Mouse (Mus musculus) stomach, postnatal 0 days (tissue): Measurements from ENCODE around the gene Pdss2.
"Not testable (repeated sequence)": the region's sequence is repeated elsewhere in the genome, so short reads cannot be mapped to it uniquely, and the experiment has no call there.

Experiments used
- CTCF ChIP-seq: IDR thresholded peaks from 2 replicates; pipeline ENCODE4 v1.5.1; 2016; ENCODE audit warnings: antibody characterized with exemption, low read depth, mild to moderate bottlenecking, moderate library complexity
- EP300 ChIP-seq: optimal IDR thresholded peaks from 2 replicates; pipeline ENCODE3; 2016; ENCODE audit warnings: antibody characterized with exemption

DNA sequence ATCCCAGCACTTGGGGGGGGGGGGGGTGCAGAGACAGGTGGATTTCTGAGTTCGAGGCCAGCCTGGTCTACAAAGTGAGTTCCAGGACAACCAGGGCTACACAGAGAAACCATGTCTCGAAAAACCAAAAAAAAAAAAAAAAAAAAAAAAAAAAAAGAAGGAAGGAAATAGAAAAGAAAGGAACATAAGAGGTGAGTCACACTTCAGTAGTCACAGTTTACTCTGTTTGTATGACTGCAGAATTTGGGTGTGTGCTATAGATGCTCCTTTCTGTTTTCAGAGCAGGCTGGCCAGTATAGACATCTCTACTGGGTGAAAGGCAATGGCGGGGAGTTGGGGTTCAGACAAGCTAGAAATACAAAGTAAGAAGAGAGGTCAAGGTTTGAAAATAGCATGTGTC is 189.9 kb downstream of the Pdss2 start:
- TF ChIP-seq EP300, CTCF: not testable (repeated sequence)
